Mouse (Mus musculus): ENCODE measurements around the gene Plcb3.

The Plcb3 gene

GRCm38 (mm10) chr19:6975537-6976521, at the start of gene Plcb3:
Gene Plcb3 (minus strand): TSS chr19:6976470.
- peak; percentile 83 for DNase-seq (ENCODE audit: low read depth, low spot score)

GRCm38 (mm10) chr19:7020224-7020641, 44.0 kb upstream of the Plcb3 start:
- peak; percentile 71 for DNase-seq (ENCODE audit: low read depth, low spot score)

GRCm38 (mm10) chr19:7019191-7019590, 42.9 kb upstream of the Plcb3 start, which contains the start of gene Fermt3:
Gene Fermt3 (minus strand): TSS chr19:7019469.
- DNase-seq (ENCODE audit: low read depth, low spot score): no peak

- DNase-seq (ENCODE audit: low read depth, low spot score): no peak
These were observed 42.3 kb upstream of the Plcb3 start for GRCm38 (mm10) chr19:7018546-7018945.

GRCm38 (mm10) chr19:7017541-7018457, 41.5 kb upstream of the Plcb3 start:
- DNase-seq (ENCODE audit: low read depth, low spot score): no peak

- DNase-seq (ENCODE audit: low read depth, low spot score): no peak
These were observed 38.3 kb upstream of the Plcb3 start for GRCm38 (mm10) chr19:7014481-7015135.

GRCm38 (mm10) chr19:7013984-7014383, 37.7 kb upstream of the Plcb3 start:
- no peak for DNase-seq (ENCODE audit: low read depth, low spot score)

GRCm38 (mm10) chr19:7012426-7012825, 36.2 kb upstream of the Plcb3 start:
- no peak for DNase-seq (ENCODE audit: low read depth, low spot score)

GRCm38 (mm10) chr19:7006892-7007593, 30.8 kb upstream of the Plcb3 start:
- DNase-seq (ENCODE audit: low read depth, low spot score): no peak

- no peak for DNase-seq (ENCODE audit: low read depth, low spot score)
These were observed 23.2 kb upstream of the Plcb3 start for GRCm38 (mm10) chr19:6999360-7000063.

GRCm38 (mm10) chr19:6997721-6998290, 21.5 kb upstream of the Plcb3 start:
- DNase-seq (ENCODE audit: low read depth, low spot score): no peak

- peak; percentile 96 for DNase-seq (ENCODE audit: low read depth, low spot score)
These were observed 19.7 kb upstream of the Plcb3 start, which contains the start of the genes Nudt22 and Trpt1 for GRCm38 (mm10) chr19:6996006-6996405. Gene Nudt22 (minus strand): TSS chr19:6996117. Gene Trpt1 (plus strand): TSS chr19:6996131.

- DNase-seq (ENCODE audit: low read depth, low spot score): peak; percentile 33
These were observed 19.2 kb upstream of the Plcb3 start for GRCm38 (mm10) chr19:6995255-6995991.

GRCm38 (mm10) chr19:6994489-6994888, 18.2 kb upstream of the Plcb3 start:
- DNase-seq (ENCODE audit: low read depth, low spot score): no peak

GRCm38 (mm10) chr19:6994002-6994401, 17.7 kb upstream of the Plcb3 start:
- DNase-seq (ENCODE audit: low read depth, low spot score): no peak

GRCm38 (mm10) chr19:6993011-6993770, 16.9 kb upstream of the Plcb3 start:
- no peak for DNase-seq (ENCODE audit: low read depth, low spot score)

GRCm38 (mm10) chr19:6992011-6992858, 16.0 kb upstream of the Plcb3 start, which contains the start of gene Dnajc4:
Gene Dnajc4 (minus strand): TSS chr19:6992572.
- peak; percentile 99 for DNase-seq (ENCODE audit: low read depth, low spot score)
